Mouse (Mus musculus) brain, adult 2 months (tissue): Measurements from ENCODE around the gene Nxnl1.

Source experiments
- DNase-seq: peaks from one replicate; pipeline ENCODE4 v3.0.0; 2011; ENCODE audit warnings: low read depth, low spot score

The Nxnl1 gene

DNA sequence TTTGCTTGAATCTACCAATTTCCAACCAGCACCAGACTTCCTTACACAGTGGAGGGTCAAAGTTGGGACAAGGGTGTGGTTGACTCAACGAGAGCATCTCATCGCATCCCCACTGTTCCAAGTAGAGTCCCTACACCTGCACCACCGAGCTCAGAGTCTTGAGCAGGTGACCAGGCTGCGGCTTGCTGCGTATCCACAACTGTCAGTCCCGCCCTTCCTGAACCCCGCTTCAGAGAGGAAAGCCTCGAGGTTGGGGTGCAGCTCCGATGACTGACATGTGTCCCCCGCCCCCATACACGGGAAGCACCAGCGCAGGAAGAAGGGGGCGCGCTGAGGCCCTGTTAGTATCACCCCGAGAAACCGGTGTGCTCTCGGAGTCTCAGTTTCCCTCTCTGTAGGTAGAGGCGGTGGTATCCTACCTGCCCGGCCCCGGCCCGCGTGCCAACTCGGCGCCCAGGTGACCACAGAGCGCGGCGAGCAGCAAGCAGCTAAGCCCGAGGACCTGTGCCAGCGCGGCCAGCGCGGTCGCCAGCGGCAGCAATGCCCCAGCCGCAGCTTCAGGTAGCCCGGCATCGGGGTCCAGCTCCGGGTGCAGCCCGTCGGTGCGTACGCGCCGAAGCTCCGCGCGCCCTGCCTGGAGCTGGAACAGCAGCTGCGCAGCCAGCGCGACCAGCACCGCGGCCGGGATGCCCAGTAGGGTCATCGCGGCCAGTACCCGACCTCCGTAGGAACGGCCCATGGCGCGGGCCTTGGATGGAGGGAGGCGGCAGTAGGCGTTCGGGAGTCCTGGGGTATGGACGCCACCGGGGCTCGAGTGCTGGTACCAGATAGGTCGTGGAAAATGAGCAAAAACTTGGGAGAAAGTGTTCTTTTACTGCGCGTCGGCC is 8.1 kb downstream of the Nxnl1 start, which contains the start of gene Tmem221:
Gene Tmem221 (minus strand): TSS at position 801 of the 887 bp plus-strand sequence.
- DNase-seq: no peak

DNA sequence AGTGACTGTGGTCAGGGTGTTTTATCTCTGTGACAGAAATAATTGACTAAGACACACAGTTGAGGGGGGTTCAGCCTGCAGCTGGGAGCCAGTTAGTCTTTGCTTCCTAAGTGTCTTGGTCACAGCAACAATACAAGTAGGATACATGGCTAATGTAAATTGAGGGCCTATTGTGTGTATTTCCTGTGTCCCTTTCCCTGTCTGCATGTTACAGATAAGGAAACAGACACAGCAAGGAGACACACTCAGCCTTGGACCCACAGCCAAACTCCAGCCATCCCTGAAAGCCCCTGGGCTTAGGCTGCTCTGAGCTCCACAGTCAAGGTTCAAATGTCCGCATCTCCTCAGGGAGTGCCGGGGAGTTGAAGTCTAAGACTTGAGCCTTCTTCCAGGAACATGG is 11.8 kb downstream of the Nxnl1 start:
- no peak for DNase-seq

DNA sequence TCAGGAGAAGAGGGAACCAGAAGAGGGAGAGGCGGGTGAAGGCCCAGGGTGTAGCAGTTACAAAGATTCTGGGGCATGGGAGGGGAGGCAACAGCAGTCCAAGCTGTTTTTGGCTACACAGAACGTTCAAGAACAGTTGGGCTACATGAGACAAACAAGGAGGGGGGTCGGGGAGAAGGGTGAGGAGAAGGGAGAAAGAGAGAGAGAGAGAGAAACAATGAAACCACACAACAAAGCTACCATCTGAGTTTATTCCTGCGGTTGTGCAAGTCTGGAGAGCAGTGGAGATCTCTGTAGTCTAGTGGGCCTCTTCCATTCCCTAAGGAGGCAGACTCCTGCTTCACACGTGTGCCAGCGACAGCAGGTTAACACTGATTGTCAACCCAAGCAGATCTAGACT is 12.4 kb downstream of the Nxnl1 start:
- DNase-seq: no peak

DNA sequence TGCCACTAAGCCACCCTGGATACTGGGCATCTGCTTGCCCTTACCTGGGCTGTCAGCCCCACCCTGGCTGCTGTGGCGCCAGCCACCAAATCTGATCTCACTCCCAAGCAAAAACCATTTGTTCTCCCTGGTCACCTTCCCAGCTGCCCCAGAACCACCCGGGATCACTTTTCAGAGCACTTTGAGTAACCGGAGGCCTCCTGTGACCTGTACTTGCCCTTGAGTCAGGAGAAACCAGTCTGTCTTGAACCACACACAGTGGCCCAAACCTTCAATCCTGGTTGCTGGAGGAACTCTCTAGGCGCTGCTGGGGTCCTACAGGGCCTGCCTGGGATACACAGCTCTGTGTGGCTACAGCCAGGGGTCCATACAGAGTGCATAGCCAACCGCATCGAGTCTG is 13.6 kb downstream of the Nxnl1 start:
- no peak for DNase-seq

DNA sequence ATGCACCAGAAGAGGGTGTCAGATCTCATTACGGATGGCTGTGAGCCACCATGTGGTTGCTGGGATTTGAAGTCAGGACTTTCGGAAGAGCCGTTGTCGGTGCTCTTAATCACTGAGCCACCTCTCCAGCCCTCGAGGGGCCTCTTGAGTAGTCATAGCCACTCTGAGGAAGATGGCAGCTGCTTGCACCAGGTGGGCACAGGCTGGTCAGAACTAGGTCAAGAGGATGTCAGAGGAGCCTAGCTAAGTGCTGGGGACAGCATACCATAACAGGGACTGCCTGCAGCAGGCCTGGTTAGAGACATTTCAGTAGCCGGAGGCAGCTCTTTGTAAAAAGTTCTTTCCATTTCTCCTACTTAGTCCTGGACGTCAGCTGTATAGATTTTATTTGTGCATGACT is 15.6 kb downstream of the Nxnl1 start:
- no peak for DNase-seq

DNA sequence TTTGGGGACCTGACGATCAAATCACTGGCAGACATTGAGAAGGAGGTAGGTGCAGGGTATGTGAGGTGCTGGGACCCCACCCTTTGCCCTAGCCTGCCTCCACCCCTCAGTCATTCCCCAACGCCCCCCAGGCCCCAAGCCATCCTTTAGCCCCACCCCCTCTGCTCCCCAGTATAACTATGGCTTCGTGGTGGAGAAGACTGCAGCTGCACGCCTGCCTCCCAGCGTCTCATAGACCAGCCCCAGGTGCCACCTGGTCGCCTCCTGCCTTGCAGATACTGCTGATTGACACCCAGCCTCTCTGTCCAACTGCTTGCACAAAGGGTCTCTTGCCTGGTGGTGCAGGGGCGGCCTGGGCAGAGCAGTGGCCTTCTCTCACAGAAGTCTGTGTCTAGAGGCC is 18.8 kb downstream of the Nxnl1 start:
- DNase-seq: no peak

DNA sequence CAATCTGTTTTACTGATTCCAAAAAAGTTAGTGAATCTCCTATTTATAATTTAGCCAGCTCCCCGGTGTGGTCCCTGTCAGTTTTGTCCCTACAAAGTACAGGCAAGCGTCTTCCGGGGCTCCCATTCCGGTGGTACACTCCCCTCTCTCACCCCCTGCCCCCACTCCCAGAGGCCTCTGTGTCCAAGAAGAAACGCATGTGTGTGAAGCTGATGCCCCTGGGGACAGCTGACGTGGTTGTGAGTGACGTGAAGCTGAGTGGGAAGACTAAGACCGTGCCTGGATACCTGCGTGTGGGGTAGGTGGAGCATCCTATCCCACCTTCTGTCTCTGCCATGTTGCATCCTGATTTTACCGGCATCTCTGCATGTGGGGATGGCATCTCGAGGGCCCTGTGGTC is 21.3 kb downstream of the Nxnl1 start:
- no peak for DNase-seq

DNA sequence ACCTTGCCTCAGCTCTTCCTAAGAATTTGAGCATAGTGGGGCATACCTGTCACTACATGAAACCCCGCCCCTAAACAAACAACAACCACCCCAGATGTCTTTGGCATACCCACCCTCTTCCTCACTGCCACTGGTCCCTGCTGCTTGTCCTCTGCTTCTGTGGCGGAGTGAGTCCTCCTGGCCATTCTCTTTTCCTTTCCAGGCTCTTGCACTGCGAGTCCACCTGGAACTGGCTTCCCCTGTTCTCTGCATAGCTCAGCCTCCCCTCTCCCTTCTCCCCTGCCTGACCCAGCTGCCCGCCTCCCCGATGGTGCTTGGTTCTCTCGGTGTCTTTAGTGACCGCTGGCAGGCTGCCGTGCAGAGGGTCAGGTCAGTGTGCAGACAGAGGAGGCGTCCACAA is 22.6 kb downstream of the Nxnl1 start:
- DNase-seq: no peak

DNA sequence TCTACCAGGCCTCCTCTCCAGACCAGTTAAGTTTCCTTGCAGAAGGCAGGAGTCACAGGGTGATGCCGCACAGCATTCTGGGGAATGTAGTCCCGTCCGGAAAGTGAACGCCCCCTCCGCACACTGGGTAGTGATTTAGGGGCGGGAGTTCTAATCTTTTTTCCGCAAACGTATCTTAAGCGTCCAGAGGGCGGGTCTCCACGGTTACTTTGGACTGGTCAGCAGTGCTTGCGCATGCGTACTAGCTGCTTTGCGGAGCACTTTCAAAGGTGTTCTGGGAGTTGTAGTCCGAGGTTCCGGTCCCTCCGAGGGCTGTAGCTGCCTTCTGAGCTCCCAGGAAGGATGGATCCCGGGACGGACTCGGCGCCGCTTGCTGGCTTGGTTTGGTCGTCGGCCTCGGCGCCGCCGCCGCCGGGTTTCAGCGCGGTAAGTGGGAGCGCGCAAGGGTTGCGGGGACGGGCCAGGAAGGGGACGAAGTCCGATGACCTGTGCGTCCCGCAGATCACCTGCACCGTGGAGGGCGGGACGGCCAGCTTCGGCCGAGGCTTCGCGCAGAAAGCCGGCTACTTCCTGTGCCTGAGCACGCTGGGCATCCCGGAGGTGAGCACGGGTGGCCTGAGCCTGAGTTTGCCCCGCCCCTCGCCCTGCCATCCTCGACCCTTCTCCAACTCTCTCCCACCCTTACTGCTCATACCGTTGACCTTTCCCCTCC is 23.6 kb downstream of the Nxnl1 start, which contains the start of gene Mvb12a:
Gene Mvb12a (plus strand): TSS at position 291 of the 712 bp plus-strand sequence.
- DNase-seq: peak; percentile 100

DNA sequence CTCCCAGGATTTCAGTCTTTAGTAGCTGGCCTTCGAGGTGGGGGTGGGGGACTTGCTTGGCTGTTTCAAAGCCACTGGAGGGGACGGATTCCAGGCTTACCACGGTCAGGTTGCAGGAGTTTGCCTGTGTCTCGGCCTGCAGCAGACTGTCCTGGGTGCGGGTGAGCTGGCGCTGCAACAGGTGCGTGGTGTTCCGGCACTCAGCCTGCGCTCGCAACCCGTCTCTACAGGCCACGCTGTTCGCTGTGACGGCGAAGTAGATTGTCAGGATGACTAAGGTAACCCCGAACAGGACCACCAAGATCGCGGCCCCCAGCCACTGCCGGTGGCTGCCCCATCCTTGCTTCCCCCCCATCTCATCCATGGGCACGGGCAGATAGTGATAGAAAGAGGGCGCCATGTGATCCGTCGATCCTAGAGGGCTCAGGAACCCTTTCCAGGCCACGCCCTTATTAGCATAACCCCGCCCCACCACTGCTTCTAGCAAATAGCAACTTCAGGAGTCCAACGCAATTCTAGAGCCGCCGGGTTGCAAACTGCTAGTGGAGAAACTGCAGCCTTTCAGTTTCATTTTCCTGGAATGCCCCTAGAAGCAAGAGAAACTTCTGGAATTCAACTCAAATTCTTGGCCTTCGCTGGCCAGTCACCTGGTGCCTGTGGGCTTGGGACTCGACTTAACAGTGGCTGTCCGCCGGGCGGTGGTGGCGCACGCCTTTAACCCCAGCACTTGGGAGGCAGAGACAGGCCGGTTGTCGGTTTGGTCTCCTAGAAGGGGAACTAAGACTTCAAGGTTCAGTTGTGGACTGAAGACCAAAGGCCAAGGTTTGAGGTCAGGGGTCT is 29.2 kb downstream of the Nxnl1 start, which contains the start of gene Bst2:
Gene Bst2 (minus strand): TSS at position 429 of the 840 bp plus-strand sequence.
- peak; percentile 67 for DNase-seq

DNA sequence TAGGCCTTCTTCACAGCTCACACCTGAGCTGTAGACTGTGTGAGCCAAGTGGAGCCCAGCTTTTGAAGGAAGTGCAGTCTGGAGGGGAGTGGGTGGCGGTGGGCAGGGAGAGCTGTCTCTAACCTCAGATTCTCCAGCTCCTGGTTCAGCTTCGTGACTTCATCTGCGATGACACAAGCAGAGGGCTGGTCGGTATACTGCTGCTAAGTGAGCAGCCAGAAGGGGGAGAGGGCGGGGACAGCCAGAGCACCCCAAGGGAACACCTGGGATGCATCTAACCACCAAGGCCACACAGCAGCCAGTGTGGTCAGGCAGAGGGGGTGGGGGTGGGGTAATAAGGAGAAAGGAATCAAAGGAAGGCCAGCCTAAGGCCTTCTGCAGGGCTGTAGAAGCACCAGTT is 30.7 kb downstream of the Nxnl1 start:
- DNase-seq: peak; percentile 51

DNA sequence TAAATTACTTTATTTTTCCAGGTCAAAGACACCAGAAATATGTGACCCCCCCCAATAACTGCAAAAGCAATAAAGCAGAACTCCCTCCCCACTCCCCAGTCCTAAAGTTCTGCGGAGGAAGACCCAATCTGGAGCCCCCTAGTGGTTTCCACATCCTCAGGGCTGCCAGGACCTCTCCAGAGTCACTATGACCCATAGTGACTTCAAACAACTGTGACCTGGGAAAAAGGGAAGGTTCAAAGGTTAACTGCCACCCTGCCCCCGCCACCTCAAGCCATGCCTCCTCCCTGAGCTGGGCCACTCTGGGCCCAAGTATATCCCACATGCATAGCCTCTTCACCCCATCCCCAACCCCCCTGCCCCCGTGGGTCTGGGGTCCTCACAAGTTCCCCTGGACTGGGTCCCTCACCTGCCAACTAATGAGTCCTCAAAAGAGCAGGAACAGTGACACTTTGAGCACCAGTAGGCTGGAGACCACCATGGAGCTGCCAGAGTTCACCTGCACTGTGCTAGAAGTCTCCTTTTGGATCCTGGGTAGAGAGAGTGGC is 32.1 kb downstream of the Nxnl1 start:
- DNase-seq: no peak

DNA sequence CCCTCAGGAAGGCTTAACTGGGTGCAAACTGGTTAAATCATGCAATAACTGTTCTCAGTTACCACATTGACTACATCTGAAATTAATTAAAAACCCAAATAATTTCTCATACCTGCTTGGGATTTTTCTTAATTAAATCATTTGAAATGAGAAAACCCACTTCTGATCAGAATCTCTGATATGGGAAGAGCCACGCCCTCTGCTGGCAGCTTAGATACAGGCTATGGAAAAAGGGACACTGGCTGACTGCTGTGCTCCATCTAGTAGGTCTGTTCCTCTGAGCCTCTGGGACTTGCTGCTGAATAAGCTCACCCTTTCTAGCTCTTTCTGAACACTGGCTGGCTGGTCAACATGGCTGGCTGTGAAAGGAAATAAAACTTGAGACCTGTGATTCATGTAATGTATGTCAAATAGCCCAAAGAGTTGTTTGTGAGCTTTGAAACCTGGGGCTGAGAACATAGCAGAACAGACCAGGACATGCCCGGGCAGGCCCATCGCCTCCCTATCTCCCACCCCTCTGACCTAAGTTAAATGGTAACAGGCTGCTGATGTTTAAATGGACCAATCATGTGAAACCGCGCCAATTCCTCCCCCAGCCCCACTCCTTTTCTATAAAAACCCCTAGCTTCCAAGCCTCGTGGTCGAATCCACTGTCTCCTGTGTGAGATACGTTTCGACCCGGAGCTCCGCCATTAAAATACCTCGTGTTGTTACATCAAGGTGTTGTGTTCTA is 35.5 kb downstream of the Nxnl1 start:
- peak; percentile 77 for DNase-seq

DNA sequence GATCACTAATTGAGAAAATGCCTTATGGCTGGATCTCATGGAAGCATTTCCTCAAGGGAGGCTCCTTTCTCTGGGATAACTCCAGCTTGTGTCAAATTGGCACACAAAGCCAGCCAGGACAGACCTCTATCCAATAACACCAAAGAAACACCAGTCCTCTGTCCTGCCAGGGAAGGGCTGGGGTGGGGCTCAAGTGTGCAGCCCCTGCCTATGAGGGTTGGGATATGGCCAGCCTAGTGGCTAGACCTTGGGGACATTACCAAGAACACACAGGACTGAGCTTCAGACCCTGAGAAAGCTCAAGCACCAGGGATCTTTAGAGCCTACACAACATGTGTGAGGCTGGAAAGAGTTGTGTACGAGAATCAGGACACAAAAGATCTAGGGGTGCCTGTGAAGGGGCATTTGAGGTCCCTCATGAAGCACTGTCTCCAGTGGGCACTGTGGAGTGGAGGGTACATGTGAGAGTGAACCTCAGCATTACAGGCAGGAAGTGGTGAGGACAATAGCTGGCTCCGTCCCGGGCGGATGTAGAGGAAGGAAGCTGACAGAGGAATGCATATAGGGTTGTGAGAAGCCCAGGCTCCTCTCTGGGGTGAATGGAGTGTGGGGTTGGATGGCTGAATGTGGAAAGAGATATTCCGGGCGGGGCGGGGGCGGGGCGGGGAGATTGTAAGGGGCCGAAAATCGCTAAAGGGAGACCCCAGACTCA is 37.9 kb downstream of the Nxnl1 start:
- DNase-seq: no peak

DNA sequence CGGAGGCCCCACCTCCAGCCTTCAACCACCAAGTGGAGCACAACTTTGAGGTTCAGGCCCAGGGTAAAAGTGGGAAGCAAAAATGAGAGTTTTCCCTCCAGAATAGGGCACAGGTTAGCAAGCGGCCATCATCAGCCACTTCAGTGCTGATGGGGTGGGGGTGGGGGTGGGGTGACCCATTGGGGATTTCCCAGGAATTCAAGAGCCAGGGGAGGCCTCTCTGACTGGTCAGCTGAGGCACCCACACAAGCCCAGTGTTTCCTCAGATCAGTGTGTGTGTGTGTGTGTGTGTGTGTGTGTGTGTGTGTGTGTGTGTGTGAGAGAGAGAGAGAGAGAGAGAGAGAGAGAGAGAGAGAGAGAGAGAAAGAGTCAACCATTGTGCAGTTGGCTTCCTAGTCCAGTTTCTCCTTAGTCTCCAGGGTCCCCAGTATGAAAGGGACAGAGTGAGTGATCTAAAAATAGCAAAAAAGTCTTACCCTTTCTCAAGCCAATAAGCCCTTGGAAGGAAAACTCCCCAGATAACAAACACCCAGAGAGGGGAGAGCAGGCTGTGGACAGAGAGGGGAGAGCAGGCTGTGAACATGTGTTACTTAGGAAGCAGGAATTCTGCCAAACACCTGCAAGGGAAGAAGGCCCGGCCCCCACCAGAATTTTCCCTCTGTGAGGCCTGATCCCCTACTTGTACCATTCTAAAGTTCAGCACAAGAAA is 39.1 kb downstream of the Nxnl1 start:
- DNase-seq: no peak

DNA sequence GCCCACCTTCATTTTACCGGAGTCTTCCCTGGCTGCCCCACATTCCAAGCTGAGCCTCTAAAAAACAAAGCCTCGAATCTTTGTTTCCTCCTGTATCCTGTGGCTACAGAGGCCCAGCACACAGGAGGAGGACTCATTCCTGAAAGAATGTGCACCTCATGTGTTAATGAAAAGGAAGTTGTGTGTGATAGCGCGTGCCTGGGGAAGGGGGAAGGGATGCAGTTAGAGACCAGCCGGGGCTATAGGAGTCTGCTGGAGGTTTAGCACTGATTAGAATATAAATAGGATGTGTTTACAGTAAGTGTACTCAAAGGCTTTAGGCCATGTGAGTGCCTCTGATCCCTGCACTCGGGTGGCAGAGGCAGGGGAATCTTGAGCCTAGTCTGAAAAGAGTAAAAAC is 40.1 kb downstream of the Nxnl1 start:
- no peak for DNase-seq

DNA sequence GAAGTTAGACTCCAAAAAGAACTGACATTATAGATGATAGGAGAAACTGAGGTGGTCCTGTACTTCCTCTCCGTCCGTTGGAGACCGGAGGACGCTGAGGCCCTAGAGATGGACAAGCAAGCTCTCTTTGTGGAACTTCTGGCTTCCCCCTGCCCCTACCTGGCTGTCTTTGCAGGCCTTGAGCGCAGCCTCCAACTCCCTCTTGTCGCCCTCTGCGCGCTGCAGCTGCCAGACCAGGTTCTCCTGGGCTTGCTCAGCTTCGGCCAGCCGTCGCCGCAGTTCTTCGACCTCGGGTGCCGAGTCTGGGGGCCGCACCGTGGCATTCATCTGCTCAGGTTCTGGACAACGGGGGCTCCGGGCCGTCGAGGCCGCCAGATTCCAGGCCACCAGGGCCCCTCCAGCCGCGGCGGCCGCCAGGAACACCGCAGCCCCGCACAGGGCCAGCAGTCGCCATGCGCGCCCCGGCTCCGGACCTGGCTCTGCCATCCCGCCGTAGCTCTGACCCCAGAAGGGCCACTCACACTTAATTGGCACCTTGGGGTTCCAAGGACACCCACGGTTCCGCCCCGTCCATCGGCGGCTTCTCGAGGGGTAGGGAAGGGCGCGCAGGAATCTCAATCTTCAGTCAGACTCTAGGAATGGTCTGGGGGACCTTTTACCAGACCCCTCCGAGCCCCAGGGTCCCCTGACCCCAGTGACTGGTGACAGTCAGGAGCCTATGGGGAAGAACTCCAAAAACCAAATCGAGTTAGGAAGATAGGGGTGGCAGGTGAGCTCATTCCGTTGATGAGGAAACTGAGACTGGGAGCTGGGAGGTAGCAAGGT is 41.0 kb downstream of the Nxnl1 start, which contains the start of gene Ccdc194:
Gene Ccdc194 (minus strand): TSS at position 486 of the 825 bp plus-strand sequence.
- no peak for DNase-seq

DNA sequence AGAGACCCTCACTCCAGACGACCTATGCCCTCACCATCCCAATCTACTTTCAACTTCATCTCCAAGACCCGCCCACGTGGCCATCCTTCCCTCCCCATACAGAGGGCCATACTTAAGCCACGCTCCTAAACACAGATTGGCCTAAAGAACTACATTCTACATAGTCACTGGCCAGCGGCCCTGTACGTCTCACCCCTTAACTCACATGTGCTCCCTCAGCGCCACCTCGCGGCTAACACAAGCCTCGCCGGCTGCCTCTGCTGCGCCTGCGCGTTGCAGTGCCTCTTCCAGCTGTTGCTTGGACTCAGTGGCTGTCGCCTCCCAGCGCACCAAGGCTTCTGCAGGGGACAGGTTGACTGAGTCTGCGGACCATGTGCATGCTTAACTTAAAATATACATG is 44.8 kb downstream of the Nxnl1 start:
- peak; percentile 96 for DNase-seq
